Mouse (Mus musculus) lung, postnatal 36 days (tissue): ENCODE measurements around the gene Nav2.

ENCODE experiments used
- DNase-seq: peaks from one replicate; pipeline ENCODE4 v3.0.0; 2022; ENCODE audit warnings: mixed read lengths

Nav2 gene

GRCm38 (mm10) chr7:49499598-49499997 lies 591.1 kb downstream of the Nav2 start:
- no peak for DNase-seq

GRCm38 (mm10) chr7:49500916-49501315 lies 592.4 kb downstream of the Nav2 start:
- DNase-seq: no peak

- no peak for DNase-seq
Observed at GRCm38 (mm10) chr7:49503419-49503818, 594.9 kb downstream of the Nav2 start.

GRCm38 (mm10) chr7:49503881-49504280 lies 595.4 kb downstream of the Nav2 start:
- no peak for DNase-seq

GRCm38 (mm10) chr7:49504297-49504696 lies 595.8 kb downstream of the Nav2 start:
- no peak for DNase-seq

GRCm38 (mm10) chr7:49505024-49505423 lies 596.5 kb downstream of the Nav2 start:
- no peak for DNase-seq

- no peak for DNase-seq
Observed at GRCm38 (mm10) chr7:49506085-49506820, 597.7 kb downstream of the Nav2 start.

GRCm38 (mm10) chr7:49507943-49508506 lies 599.5 kb downstream of the Nav2 start:
- no peak for DNase-seq

- DNase-seq: no peak
Observed at GRCm38 (mm10) chr7:49511820-49512453, 603.4 kb downstream of the Nav2 start.

- no peak for DNase-seq
Observed at GRCm38 (mm10) chr7:49513763-49514437, 605.4 kb downstream of the Nav2 start.

- no peak for DNase-seq
Observed at GRCm38 (mm10) chr7:49515012-49515411, 606.5 kb downstream of the Nav2 start.

- no peak for DNase-seq
Observed at GRCm38 (mm10) chr7:49520504-49520903, 612.0 kb downstream of the Nav2 start.

- DNase-seq: no peak
Observed at GRCm38 (mm10) chr7:49521349-49521748, 612.8 kb downstream of the Nav2 start.

GRCm38 (mm10) chr7:49521976-49522375 lies 613.5 kb downstream of the Nav2 start:
- no peak for DNase-seq

- peak; percentile 57 for DNase-seq
Observed at GRCm38 (mm10) chr7:49522411-49523114, 614.0 kb downstream of the Nav2 start.

- no peak for DNase-seq
Observed at GRCm38 (mm10) chr7:49523115-49523445, 614.6 kb downstream of the Nav2 start.

GRCm38 (mm10) chr7:49523729-49524128 lies 615.2 kb downstream of the Nav2 start:
- DNase-seq: no peak

GRCm38 (mm10) chr7:49525348-49526100 lies 617.0 kb downstream of the Nav2 start:
- no peak for DNase-seq

GRCm38 (mm10) chr7:49526101-49526499 lies 617.6 kb downstream of the Nav2 start:
- no peak for DNase-seq

GRCm38 (mm10) chr7:49527495-49527894 lies 619.0 kb downstream of the Nav2 start:
- no peak for DNase-seq

GRCm38 (mm10) chr7:49527925-49528324 lies 619.4 kb downstream of the Nav2 start:
- DNase-seq: no peak

- DNase-seq: no peak
Observed at GRCm38 (mm10) chr7:49529498-49529897, 621.0 kb downstream of the Nav2 start.
